Mouse (Mus musculus): ENCODE measurements around the gene Lrr1. TPM values are rescaled to one million over a fixed set of nuclear protein-coding genes. Genes with fewer than 3 reads are reported as not detected.

Lrr1 gene
- polyA plus RNA-seq, 1 experiment = 0.15 TPM

DNA sequence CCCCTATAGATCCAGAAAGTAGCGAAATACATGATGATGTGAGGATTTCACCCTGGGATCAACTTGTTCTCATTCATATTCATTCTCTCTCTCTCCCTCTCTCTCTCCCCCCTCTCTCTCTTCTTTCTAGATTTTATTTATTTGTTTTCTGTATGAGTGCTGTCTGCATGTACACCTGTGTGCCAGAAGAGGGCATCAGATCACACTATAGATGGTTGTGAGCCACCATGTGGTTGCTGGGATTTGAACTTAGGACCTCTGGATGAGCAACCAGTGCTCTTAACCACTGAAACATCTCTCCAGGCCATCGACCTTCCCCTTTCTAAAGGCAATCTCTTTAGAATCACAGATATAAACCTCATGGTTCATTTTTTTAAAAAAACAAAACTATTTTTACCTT is 39.9 kb downstream of the Lrr1 start:
- WGBS = 93% methylated on average over 2 of the region's 2 CpGs
- no peaks in the 10 kb centered on the region for H3K27me3 ChIP-seq (ENCODE audit: control insufficient read depth, insufficient read depth, low read length)
- H3K27ac ChIP-seq (ENCODE audit: insufficient read depth, low read length) = no peak overlapping the region
- DNase-seq = no peak
- no peaks in the 10 kb centered on the region for H3K4me1 ChIP-seq (ENCODE audit: control insufficient read depth, insufficient read depth, low read length)
- H3K4me3 ChIP-seq (replicated peaks; ENCODE audit: insufficient read depth, low read depth, low read length) = no peak overlapping the region
- TF ChIP-seq POLR2A (IDR thresholded peaks at IDR 0.05; ENCODE audit: borderline replicate concordance, insufficient read depth, low read length) (no peak), CTCF (IDR thresholded peaks at IDR 0.05; ENCODE audit: borderline replicate concordance, insufficient read depth, low read depth, low read length) (no peak)

DNA sequence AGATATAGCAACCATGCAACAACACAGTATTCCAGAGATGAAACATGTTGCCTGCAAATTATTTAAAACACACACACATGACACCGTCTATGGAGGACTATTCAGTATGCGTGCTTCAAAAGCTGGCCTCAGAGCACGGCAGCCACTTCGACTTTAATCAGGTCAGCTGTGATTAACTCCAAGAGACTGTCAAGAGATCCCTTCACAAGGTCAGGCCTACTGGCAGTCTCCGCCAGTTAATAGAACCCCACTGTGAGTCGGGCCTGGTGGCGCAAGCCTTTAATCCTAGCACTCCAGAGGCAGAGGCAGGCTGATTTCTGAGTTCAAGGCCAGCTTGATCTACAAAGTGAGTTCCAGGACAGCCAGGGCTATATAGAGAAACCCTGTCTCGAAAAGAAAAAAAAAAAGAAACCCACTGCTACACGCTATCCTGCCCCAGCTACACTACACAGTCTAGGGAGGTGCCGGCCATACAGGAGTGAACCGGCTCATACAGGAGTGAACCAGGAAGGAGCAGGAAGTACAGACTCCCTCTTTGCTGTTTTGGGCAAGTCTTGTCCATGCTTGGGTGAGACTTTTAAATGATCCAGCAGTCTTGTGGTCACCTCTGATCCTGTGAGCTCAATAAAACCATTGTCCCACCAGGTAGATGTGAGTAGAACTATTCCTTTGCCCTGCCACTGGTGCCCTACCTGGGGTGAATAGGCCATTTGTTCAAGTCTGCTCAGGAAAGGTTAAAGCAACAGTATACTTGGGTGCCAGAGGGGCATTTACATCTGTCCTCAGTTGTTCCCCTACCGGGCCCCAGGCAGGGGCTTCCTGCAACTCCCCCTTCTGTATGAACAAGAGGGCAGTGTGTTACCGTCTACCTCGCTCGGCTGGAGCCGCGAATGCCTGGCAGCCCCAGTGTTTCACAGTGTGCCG is 41.7 kb downstream of the Lrr1 start:
- no peaks in the 10 kb centered on the region for H3K27me3 ChIP-seq (ENCODE audit: control insufficient read depth, insufficient read depth, low read length)
- WGBS = 82% methylated on average over 18 of the region's 18 CpGs
- H3K27ac ChIP-seq (ENCODE audit: insufficient read depth, low read length) = no peak overlapping the region
- H3K4me3 ChIP-seq (replicated peaks; ENCODE audit: insufficient read depth, low read depth, low read length) = no peak overlapping the region
- no peaks in the 10 kb centered on the region for H3K4me1 ChIP-seq (ENCODE audit: control insufficient read depth, insufficient read depth, low read length)
- TF ChIP-seq POLR2A (IDR thresholded peaks at IDR 0.05; ENCODE audit: borderline replicate concordance, insufficient read depth, low read length) (no peak), CTCF (IDR thresholded peaks at IDR 0.05; ENCODE audit: borderline replicate concordance, insufficient read depth, low read depth, low read length) (no peak)
- DNase-seq = no peak

GRCm38 (mm10) chr12:69211057-69211456 is 42.4 kb downstream of the Lrr1 start:
- no peak for TF ChIP-seq CTCF (IDR thresholded peaks at IDR 0.05; ENCODE audit: borderline replicate concordance, insufficient read depth, low read depth, low read length)
- TF ChIP-seq POLR2A (IDR thresholded peaks at IDR 0.05; ENCODE audit: borderline replicate concordance, insufficient read depth, low read length) = no peak
- Histone ChIP-seq H3K4me1 (ENCODE audit: control insufficient read depth, insufficient read depth, low read length) (no peaks in the 10 kb centered on the region), H3K27ac (ENCODE audit: insufficient read depth, low read length) (no peak overlapping the region), H3K4me3 (replicated peaks; ENCODE audit: insufficient read depth, low read depth, low read length) (no peak overlapping the region), H3K27me3 (ENCODE audit: control insufficient read depth, insufficient read depth, low read length) (no peaks in the 10 kb centered on the region)
- 77% methylated on average over 5 of the region's 5 CpGs for WGBS
- DNase-seq = no peak

DNA sequence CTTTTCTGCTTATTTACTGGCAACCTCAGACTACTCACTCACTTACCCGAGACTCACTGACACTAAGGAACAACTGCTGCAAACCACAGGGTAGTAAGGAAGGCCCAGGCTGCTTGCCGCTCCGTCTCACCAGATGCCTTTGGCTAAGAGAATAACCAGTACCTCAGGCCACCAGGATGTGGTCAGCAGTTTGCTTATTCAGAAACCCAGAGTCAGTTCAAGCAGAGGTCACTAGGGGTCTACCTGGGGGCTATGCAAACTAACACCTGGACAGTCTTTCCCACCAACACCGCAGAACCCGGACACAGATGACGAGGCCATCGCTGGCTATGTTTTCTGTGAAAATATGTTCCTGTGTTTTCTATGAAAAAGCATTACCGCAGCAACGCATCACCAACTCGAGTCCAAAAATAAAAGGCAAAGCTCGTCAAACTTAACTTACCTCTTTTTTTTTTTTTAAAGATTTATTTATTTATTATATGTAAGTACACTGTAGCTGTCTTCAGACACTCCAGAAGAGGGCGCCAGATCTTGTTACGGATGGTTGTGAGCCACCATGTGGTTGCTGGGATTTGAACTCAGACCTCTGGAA is 44.7 kb downstream of the Lrr1 start:
- TF ChIP-seq CTCF (IDR thresholded peaks at IDR 0.05; ENCODE audit: borderline replicate concordance, insufficient read depth, low read depth, low read length) (no peak), POLR2A (IDR thresholded peaks at IDR 0.05; ENCODE audit: borderline replicate concordance, insufficient read depth, low read length) (no peak)
- Histone ChIP-seq H3K4me1 (ENCODE audit: control insufficient read depth, insufficient read depth, low read length) (no peaks in the 10 kb centered on the region), H3K27ac (ENCODE audit: insufficient read depth, low read length) (no peak overlapping the region), H3K4me3 (replicated peaks; ENCODE audit: insufficient read depth, low read depth, low read length) (no peak overlapping the region), H3K27me3 (ENCODE audit: control insufficient read depth, insufficient read depth, low read length) (no peaks in the 10 kb centered on the region)
- no peak for DNase-seq
- 95% methylated on average over 13 of the region's 13 CpGs for WGBS

GRCm38 (mm10) chr12:69214393-69214792 is 45.8 kb downstream of the Lrr1 start:
- Histone ChIP-seq H3K4me3 (replicated peaks; ENCODE audit: insufficient read depth, low read depth, low read length) (no peak overlapping the region), H3K27ac (ENCODE audit: insufficient read depth, low read length) (no peak overlapping the region), H3K4me1 (ENCODE audit: control insufficient read depth, insufficient read depth, low read length) (no peaks in the 10 kb centered on the region), H3K27me3 (ENCODE audit: control insufficient read depth, insufficient read depth, low read length) (no peaks in the 10 kb centered on the region)
- WGBS = 93% methylated on average over 7 of the region's 7 CpGs
- TF ChIP-seq POLR2A (IDR thresholded peaks at IDR 0.05; ENCODE audit: borderline replicate concordance, insufficient read depth, low read length) = no peak
- no peak for DNase-seq

GRCm38 (mm10) chr12:69215000-69215785 is 46.6 kb downstream of the Lrr1 start:
- TF ChIP-seq POLR2A (IDR thresholded peaks at IDR 0.05; ENCODE audit: borderline replicate concordance, insufficient read depth, low read length) = no peak
- no peak overlapping the region for H3K4me3 ChIP-seq (replicated peaks; ENCODE audit: insufficient read depth, low read depth, low read length)
- no peaks in the 10 kb centered on the region for H3K4me1 ChIP-seq (ENCODE audit: control insufficient read depth, insufficient read depth, low read length)
- H3K27ac ChIP-seq (ENCODE audit: insufficient read depth, low read length) = no peak overlapping the region
- H3K27me3 ChIP-seq (ENCODE audit: control insufficient read depth, insufficient read depth, low read length) = no peaks in the 10 kb centered on the region
- 68% methylated on average over 3 of the region's 3 CpGs for WGBS
- DNase-seq = no peak

DNA sequence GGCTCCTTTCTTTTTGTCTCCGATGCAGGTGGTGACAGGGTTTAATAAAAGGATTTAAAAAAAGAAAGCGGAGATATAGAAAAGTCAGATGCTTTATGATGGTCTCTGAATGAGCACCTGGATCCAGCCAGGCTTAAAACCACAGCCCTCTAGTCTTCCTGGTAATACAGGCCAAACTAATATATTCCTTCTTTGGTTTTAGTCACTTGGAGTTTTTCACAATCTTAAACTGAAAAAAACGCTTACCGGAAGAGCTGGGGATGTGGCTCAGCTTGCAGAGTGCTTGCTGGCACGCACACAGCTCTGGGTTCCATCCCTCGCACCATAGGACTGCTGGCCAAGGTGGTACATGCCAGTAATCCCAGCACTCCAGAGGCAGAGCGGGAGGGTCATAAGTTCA is 48.0 kb downstream of the Lrr1 start:
- Histone ChIP-seq H3K4me1 (ENCODE audit: control insufficient read depth, insufficient read depth, low read length) (no peaks in the 10 kb centered on the region), H3K27ac (ENCODE audit: insufficient read depth, low read length) (no peak overlapping the region), H3K27me3 (ENCODE audit: control insufficient read depth, insufficient read depth, low read length) (no peaks in the 10 kb centered on the region), H3K4me3 (replicated peaks; ENCODE audit: insufficient read depth, low read depth, low read length) (no peak overlapping the region)
- WGBS = 82% methylated on average over 7 of the region's 7 CpGs
- TF ChIP-seq CTCF (IDR thresholded peaks at IDR 0.05; ENCODE audit: borderline replicate concordance, insufficient read depth, low read depth, low read length) (no peak), POLR2A (IDR thresholded peaks at IDR 0.05; ENCODE audit: borderline replicate concordance, insufficient read depth, low read length) (no peak)
- DNase-seq = no peak
